18 mouse cellular contexts compared by ENCODE assay signal in genomic region chr16:34484921-34485320, GRCm38 (mm10).
DNase-seq lines count a peak whose midpoint lies in the region; ATAC-seq and TF ChIP-seq lines count a peak whose summit lies in the region.
"Had no signal": no experiment of that assay in that cellular context is flagged by ENCODE, and none has a peak within 500 bp of the region (broad histone marks: within the 10 kb centered on the region; RNA-seq: fewer than 3 reads in every experiment).

No protein-coding gene starts in this region.

- 63% methylated on average over 3 of the region's 3 CpGs for WGBS in hindbrain, embryonic 11.5 days
- WGBS in hindbrain, postnatal 0 days: 63% methylated on average over 3 of the region's 3 CpGs

- no peak for TF ChIP-seq CTCF in hindbrain, postnatal 0 days (IDR thresholded peaks at IDR 0.05; ENCODE audit: low read depth)

- H3K4me3 ChIP-seq in hindbrain, embryonic 11.5 days (ENCODE audit: low read depth, low read length): no peak overlapping the region
- no peak overlapping the region for H3K4me3 ChIP-seq in hindbrain, postnatal 0 days (ENCODE audit: low read length)
- H3K4me3 ChIP-seq: embryonic facial prominence, embryonic 15.5 days; kidney, embryonic 15.5 days; limb, embryonic 13.5 days; liver, embryonic 15.5 days had no signal

- peak; percentile 63 for DNase-seq in heart, adult 11 months
- no peak for DNase-seq in heart, postnatal 14 days
- no peak for DNase-seq in hindbrain, embryonic 11.5 days (ENCODE audit: low spot score)
- DNase-seq in hindbrain, postnatal 0 days (ENCODE audit: low spot score): no peak
- DNase-seq in 416B (ENCODE audit: low read depth): peak; percentile 3
- DNase-seq in brain, adult 2 months (ENCODE audit: low read depth, low spot score): peak; percentile 54
- DNase-seq in thymus, postnatal 36 days: no peak
- DNase-seq: cerebellum, adult 8-10 months; lung, postnatal 14 days; right cerebral cortex, adult 18-20 months; spleen, adult 18-20 months; thymus, postnatal 25 days had no signal

- ATAC-seq in hindbrain, embryonic 11.5 days (ENCODE audit: low FRiP score): no peak
- no peak for ATAC-seq in hindbrain, postnatal 0 days
- ATAC-seq: inflammation-experienced regulatory T-cells, adult 6 months had no signal

- intact Hi-C loops in heart, postnatal 14 days (cut with DNase I): no loop called here

- 0 out of 2 replicates have a peak, but pooled peaks cover 3% of the 10 kb centered on the region for H3K4me1 ChIP-seq in hindbrain, embryonic 11.5 days (replicated peaks; ENCODE audit: control insufficient read depth, insufficient read depth, low read length)
- no peaks in the 10 kb centered on the region for H3K4me1 ChIP-seq in hindbrain, postnatal 0 days (ENCODE audit: insufficient read depth, low read length)
- H3K4me1 ChIP-seq: liver, embryonic 15.5 days had no signal

- H3K4me2 ChIP-seq in hindbrain, embryonic 11.5 days (replicated peaks; ENCODE audit: low read depth, low read length): no peak overlapping the region
- no peak overlapping the region for H3K4me2 ChIP-seq in hindbrain, postnatal 0 days (ENCODE audit: low read depth, low read length)
- H3K4me2 ChIP-seq: embryonic facial prominence, embryonic 15.5 days; kidney, embryonic 15.5 days; limb, embryonic 13.5 days; liver, embryonic 15.5 days had no signal

- H3K27me3 ChIP-seq in hindbrain, embryonic 11.5 days (ENCODE audit: control insufficient read depth, insufficient read depth, low read length): no peaks in the 10 kb centered on the region
- H3K27me3 ChIP-seq in hindbrain, postnatal 0 days (ENCODE audit: insufficient read depth, low read length): no peaks in the 10 kb centered on the region
- H3K27me3 ChIP-seq: embryonic facial prominence, embryonic 15.5 days; kidney, embryonic 15.5 days; limb, embryonic 13.5 days; liver, embryonic 15.5 days had no signal

- H3K9ac ChIP-seq in hindbrain, embryonic 11.5 days (ENCODE audit: low read depth, low read length): no peak overlapping the region
- H3K9ac ChIP-seq in hindbrain, postnatal 0 days (replicated peaks; ENCODE audit: low read length): no peak overlapping the region
- H3K9ac ChIP-seq: embryonic facial prominence, embryonic 15.5 days; kidney, embryonic 15.5 days; limb, embryonic 13.5 days; liver, embryonic 15.5 days had no signal

- H3K9me3 ChIP-seq in hindbrain, embryonic 11.5 days (ENCODE audit: control insufficient read depth, low read length): no peaks in the 10 kb centered on the region
- H3K9me3 ChIP-seq in hindbrain, postnatal 0 days (ENCODE audit: low read length): no peaks in the 10 kb centered on the region
- H3K9me3 ChIP-seq: embryonic facial prominence, embryonic 15.5 days; G1E; kidney, embryonic 15.5 days; limb, embryonic 13.5 days; liver, embryonic 15.5 days had no signal

- H3K36me3 ChIP-seq in hindbrain, embryonic 11.5 days (ENCODE audit: control insufficient read depth, insufficient read depth, low read length): no peaks in the 10 kb centered on the region
- H3K36me3 ChIP-seq in hindbrain, postnatal 0 days (ENCODE audit: insufficient read depth, low read length): no peaks in the 10 kb centered on the region
- H3K36me3 ChIP-seq: embryonic facial prominence, embryonic 15.5 days; G1E; kidney, embryonic 15.5 days; limb, embryonic 13.5 days; liver, embryonic 15.5 days had no signal

- H3K27ac ChIP-seq in hindbrain, embryonic 11.5 days (ENCODE audit: low read depth, low read length): 0 out of 2 replicates have a peak overlapping the region, but pooled peaks have one; percentile 7
- H3K27ac ChIP-seq in hindbrain, postnatal 0 days: no peak overlapping the region
- H3K27ac ChIP-seq: embryonic facial prominence, embryonic 15.5 days; kidney, embryonic 15.5 days; limb, embryonic 13.5 days; liver, embryonic 15.5 days had no signal

Comparison
In these comparisons a context has a peak if more than half of its experiments do, and no peak if none do; other contexts are left out.
1. DNase-seq: peak in heart, adult 11 months (single experiment), 416B (single experiment) and brain, adult 2 months (single experiment); none in heart, postnatal 14 days (0 of 2), hindbrain, embryonic 11.5 days (single experiment), hindbrain, postnatal 0 days (single experiment) and thymus, postnatal 36 days (0 of 2).